Mouse (Mus musculus): Measurements from ENCODE around the gene 4930453N24Rik.
A peak's percentile ranks its signal among the peaks of the same experiment; 100 is the strongest.

The 4930453N24Rik gene

GRCm38 (mm10) chr16:64770521-64771430 is at the start of gene 4930453N24Rik:
TSS of gene 4930453N24Rik (minus strand) at chr16:64771161.
- DNase-seq (ENCODE audit: low read depth, low spot score) = peak; percentile 97

- no peak for DNase-seq (ENCODE audit: low read depth, low spot score)
Observed at GRCm38 (mm10) chr16:64817094-64817765, 46.3 kb upstream of the 4930453N24Rik start.

GRCm38 (mm10) chr16:64803041-64803440 is 32.1 kb upstream of the 4930453N24Rik start:
- DNase-seq (ENCODE audit: low read depth, low spot score) = no peak

GRCm38 (mm10) chr16:64801638-64802037 is 30.7 kb upstream of the 4930453N24Rik start:
- DNase-seq (ENCODE audit: low read depth, low spot score) = no peak

GRCm38 (mm10) chr16:64800393-64800792 is 29.4 kb upstream of the 4930453N24Rik start:
- no peak for DNase-seq (ENCODE audit: low read depth, low spot score)

- no peak for DNase-seq (ENCODE audit: low read depth, low spot score)
Observed at GRCm38 (mm10) chr16:64794802-64795201, 23.8 kb upstream of the 4930453N24Rik start.

GRCm38 (mm10) chr16:64789706-64790105 is 18.7 kb upstream of the 4930453N24Rik start:
- no peak for DNase-seq (ENCODE audit: low read depth, low spot score)

GRCm38 (mm10) chr16:64775516-64775915 is 4.6 kb upstream of the 4930453N24Rik start:
- DNase-seq (ENCODE audit: low read depth, low spot score) = no peak

GRCm38 (mm10) chr16:64771431-64771818 is 464 bp upstream of the 4930453N24Rik start:
- DNase-seq (ENCODE audit: low read depth, low spot score) = no peak

GRCm38 (mm10) chr16:64766696-64767300 is 4.2 kb downstream of the 4930453N24Rik start:
- peak; percentile 84 for DNase-seq (ENCODE audit: low read depth, low spot score)

GRCm38 (mm10) chr16:64759245-64759626 is 11.7 kb downstream of the 4930453N24Rik start:
- no peak for DNase-seq (ENCODE audit: low read depth, low spot score)

- DNase-seq (ENCODE audit: low read depth, low spot score) = no peak
Observed at GRCm38 (mm10) chr16:64758561-64759244, 12.3 kb downstream of the 4930453N24Rik start.

- no peak for DNase-seq (ENCODE audit: low read depth, low spot score)
Observed at GRCm38 (mm10) chr16:64757666-64758400, 13.1 kb downstream of the 4930453N24Rik start.

- DNase-seq (ENCODE audit: low read depth, low spot score) = no peak
Observed at GRCm38 (mm10) chr16:64756321-64756720, 14.6 kb downstream of the 4930453N24Rik start.

GRCm38 (mm10) chr16:64754743-64755139 is 16.2 kb downstream of the 4930453N24Rik start:
- DNase-seq (ENCODE audit: low read depth, low spot score) = peak; percentile 76

- DNase-seq (ENCODE audit: low read depth, low spot score) = no peak
Observed at GRCm38 (mm10) chr16:64753990-64754742, 16.8 kb downstream of the 4930453N24Rik start.

- peak; percentile 75 for DNase-seq (ENCODE audit: low read depth, low spot score)
Observed at GRCm38 (mm10) chr16:64748237-64748636, 22.7 kb downstream of the 4930453N24Rik start.

- no peak for DNase-seq (ENCODE audit: low read depth, low spot score)
Observed at GRCm38 (mm10) chr16:64745089-64745488, 25.9 kb downstream of the 4930453N24Rik start.

- no peak for DNase-seq (ENCODE audit: low read depth, low spot score)
Observed at GRCm38 (mm10) chr16:64737289-64737688, 33.7 kb downstream of the 4930453N24Rik start.

Measured in ES-CJ7 (cell line).